ENCODE assay signal across 13 mouse cellular contexts in the genomic region with DNA sequence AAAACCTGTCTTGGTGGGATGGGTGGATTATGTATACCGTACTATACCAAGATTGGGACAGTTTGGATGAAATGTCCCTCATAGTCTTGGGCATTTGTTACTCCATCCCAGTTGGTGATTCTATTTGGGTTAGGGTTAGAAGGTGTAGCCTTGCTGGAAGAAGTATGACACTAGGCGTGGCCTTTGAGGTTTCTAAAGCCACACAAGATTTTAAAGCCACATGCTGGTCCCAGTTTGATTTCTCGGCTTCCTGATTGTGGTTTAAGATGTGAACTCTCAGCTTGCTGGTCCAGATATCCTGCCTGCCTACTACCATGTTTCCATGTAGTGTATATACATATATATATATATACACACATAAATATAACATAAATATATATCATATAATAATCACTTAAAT.
"Had no signal": no experiment of that assay in that cellular context is flagged by ENCODE, and none has a peak within 500 bp of the region (broad histone marks: within the 10 kb centered on the region; RNA-seq: fewer than 3 reads in every experiment).

No protein-coding gene starts in this region.

- DNase-seq: liver, postnatal 0 days; lung, postnatal 14 days; lung, postnatal 36 days; right cerebral cortex, adult 18-20 months; right cerebral cortex, postnatal 25 days; right cerebral cortex, postnatal 4 days; spleen, adult 18-20 months; thymus, adult 18-20 months; thymus, postnatal 14 days; thymus, postnatal 36 days had no signal

- ATAC-seq: liver, postnatal 0 days; lung, postnatal 0 days; midbrain, embryonic 13.5 days; midbrain, embryonic 15.5 days had no signal
